Mouse (Mus musculus) spleen, adult 2 months (tissue): ENCODE results near the gene Rptor.

Experiments used
- CTCF ChIP-seq: fragments of 200-500 bp; IDR thresholded peaks from 2 replicates; pipeline ENCODE4 v1.5.1; 2011; ENCODE audit warnings: mild to moderate bottlenecking, inconsistent platforms; ENCODE audit not compliant: insufficient read depth, insufficient read length, insufficient replicate concordance; ENCODE audit errors: extremely low read depth
- POLR2A ChIP-seq: fragments of 200-500 bp; IDR thresholded peaks from 2 replicates; pipeline ENCODE4 v1.6.1; 2011; ENCODE audit warnings: low read depth, low read length, inconsistent platforms

GRCm38 (mm10) chr11:119685477-119685876 is 82.8 kb downstream of the Rptor start:
- no peak for TF ChIP-seq CTCF
- TF ChIP-seq POLR2A: no peak
